Mouse (Mus musculus) layer of hippocampus, adult 9-11 months (tissue): ENCODE results near the gene Shisa9.

Experiments used
- DNase-seq: peaks from one replicate; pipeline ENCODE4 v3.0.0; 2022

Shisa9 gene

DNA sequence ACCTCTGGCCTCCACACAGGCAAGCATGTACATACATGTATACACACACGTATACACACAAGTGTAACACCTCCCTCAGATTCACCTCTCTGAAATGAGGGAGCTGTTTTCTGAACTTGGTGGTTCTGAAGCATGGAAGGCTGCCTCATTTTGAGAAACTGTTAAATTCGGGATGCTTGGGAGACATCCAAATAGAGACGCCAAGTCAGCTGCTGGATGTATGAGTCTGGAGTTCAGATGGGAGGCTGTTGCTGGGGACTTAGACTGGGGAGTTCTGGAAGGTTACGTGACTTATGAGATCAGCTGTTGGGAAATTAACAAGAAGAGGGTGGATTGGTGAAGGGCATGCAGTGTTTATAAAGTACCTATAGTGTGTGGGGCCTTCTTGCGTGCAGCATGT lies 88.7 kb downstream of the Shisa9 start:
- DNase-seq = peak; percentile 20

DNA sequence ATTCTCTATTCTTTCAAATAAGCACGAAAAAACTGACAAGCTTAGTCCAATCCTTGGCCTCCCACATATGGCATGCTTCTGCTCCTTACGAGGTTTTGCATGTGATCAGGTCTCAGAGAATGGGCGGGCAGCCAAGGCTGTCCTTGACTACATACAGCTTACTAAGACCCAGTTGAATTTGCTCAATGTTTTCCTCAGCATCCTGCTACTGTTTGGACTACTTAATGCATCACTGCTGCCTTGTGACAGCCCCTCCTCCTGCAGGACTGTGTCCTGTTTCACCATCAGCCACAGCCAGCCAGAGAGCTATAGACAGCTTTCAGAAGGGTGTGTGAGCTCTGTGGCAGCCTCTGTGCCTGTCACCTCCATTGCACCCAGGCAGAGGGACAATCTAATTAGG lies 92.4 kb downstream of the Shisa9 start:
- no peak for DNase-seq

DNA sequence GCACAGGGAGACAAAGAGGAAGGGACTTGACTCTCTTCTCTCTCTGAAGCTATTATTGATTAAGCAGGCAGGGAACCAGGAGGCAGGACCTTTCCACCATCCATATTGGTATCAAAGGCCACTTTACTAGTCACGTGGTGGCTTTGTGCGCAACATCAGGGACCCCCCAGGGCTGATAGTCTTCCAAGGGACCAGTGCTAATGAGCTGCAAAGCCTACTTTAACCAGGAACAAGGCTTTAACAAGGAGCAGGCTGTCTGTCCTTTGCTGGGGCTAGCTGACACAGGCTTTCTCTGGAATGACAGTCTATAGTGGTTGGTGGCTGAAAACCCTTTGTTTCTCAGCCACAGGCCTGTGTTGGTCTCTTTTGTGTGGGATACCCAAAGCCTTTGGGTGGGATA lies 92.8 kb downstream of the Shisa9 start:
- no peak for DNase-seq

DNA sequence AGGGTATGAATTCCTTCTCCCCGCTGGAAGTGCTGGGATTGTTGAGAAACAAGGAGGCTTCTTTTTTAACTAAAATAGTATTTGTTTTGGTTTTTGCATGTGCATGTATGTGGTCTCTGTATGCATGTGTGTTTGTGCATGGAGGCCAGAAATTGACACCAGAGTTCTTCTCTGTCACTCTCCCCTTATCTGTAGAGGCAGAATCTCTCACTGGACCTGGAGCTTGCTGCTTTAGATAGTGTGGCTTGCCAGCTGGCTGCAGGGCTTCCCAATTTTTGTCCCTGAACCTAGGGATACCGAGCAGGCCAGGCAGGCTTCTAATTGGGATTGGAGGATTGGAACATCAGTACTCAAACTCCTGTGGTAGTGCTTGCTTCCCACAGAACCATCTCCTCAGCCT lies 99.2 kb downstream of the Shisa9 start:
- DNase-seq = no peak

DNA sequence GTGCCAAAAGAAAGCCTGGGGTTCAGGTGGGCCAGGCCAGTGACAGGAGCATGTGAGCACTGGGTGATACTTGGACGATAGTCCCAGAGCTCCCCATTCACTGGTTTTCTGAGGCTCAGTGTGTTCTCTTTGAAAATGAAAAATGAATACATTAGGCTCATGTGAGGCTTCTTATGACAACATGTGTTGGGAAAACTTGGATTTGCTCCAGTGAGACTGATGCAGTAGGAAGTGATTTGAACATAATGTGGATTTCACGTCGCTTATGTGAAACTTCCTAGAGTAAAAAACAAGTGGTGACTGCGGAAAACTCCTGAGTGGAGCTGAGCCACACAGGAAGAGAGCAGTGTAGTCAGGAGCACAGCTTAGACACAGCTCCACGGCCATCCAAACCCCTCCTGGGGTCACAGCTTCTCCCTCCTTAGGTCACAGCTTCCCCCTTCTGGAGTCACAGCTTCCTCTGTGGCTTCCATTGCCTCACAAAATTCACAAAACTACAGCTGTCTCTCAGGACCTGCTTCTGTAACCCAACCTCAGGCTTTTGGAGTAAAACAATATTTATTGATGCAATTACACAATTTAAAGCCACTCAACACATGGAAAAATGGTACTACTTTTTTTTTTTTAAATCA lies 106.8 kb downstream of the Shisa9 start:
- DNase-seq = peak; percentile 47

DNA sequence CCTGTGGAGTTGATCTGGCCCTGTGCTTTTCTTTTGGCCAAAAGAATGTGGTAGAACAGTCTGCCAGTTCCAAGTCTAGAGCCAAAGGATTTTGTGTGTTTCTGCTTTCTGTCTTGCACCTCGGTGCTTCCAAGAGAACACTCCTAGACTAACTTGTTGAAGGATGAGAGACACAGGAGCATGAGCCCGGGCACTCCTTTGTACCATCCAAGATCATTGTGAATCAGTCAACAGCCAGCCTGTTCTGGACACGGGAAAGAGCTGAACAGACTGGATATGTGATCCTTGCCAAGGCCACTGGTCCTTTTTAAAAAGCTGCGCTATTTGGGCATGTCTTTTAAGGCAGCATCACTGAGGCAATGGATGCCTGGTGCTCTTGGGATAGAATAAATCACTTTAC lies 109.3 kb downstream of the Shisa9 start:
- DNase-seq = no peak

DNA sequence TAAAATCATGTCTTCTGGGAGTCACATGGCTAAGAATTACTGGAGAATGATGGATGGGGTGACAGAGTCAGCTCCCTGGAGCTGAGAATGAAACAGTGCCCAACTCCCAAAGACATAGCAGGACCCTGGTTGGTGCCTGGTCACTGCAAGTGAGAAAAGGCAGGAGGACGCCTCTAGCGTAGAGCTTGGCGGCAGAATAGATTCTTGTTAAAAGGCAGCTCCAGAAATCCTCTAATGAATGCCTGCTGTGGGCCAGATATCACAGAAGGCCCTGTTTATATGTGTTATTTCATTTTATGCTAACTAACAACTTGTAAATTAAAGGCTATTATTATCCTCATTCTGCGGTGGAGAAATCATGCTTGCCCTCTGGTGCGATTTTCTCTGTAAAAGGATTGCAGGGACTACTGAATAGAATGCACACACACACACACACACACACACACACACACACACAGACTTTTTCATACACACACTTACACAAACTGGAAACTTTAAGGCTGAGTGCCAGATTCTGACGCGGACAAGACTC lies 110.9 kb downstream of the Shisa9 start:
- peak; percentile 40 for DNase-seq

DNA sequence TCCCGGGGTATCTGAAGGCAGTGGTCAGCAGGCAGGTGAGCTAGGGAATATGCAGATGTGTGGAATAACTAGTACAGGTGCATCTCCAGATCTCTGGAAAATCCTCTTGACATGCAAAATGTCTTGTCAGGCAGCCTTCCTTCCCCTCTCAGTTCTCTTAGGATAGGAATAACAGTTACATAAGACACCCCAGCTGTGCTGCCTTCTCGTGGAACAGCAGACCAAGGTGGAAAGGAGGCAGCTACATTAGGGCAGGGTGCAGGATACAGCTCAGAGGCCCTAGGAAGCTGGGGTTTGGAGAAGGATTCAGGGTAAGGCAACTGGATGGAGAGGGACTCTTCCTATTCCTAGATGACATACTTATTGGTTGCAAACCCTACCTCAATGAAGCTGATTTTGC lies 111.5 kb downstream of the Shisa9 start:
- DNase-seq = no peak

DNA sequence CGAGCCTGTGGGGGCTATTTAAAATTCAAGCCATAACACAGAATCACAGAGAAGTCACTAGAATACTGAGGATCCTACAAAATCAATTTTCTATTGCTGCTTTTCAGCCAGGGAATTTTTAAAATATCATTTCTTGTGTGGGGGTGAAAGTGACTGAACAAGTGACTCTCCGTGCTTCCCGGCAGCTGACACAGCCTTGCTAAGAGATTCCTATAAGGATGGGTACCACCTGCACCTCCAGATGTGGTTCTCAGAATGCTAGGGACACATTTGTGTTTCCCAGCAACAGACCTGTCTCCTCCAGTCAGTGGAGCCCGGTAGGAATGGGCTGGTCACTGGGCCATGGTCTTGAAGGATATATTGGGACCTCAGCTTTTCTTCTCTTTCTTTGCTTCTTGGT lies 124.5 kb downstream of the Shisa9 start:
- no peak for DNase-seq

DNA sequence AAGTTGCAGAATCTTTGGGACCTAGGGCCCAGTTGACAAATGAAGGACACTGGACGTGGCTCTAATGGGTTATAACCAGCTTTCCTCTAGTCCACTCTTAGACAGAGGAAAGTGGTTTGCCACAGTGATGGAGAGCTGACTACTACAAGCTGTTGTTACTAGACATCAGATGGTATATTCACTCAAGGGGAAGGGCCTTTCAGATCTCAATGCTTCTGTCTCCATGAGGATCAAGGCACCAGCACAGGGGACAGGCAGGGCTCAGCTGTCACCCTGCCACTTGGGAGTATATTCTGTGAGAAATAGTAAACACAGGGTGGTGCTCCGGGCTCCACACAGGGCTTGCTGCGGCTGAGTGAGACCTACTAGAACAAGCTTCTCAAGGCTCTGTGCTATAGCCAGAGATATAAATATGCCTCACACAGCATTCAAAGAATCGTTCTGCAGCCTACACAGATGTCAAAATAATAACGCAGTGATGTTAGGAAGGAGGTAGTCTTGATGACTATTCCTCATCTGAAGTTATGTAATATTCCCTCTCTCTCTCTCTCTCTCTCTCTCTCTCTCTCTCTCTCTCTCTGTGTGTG lies 127.0 kb downstream of the Shisa9 start:
- no peak for DNase-seq

DNA sequence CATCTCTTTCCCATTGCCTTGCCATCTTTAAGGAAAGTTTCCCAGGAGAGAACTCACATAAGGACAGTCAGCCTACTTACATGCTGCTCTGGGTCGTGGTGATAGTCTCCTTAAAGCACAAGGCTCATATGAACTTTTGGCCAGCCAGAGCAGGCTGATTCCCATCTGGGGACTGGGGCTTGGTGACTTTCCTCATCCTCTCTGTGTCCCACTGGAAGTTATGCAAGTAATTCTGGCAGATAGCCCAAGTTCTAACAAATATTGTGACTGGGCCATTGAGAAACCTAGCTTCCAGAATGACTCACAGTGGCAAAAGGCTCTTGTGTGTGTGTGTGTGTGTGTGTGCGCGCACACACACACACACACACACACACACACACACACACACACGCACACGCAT lies 130.5 kb downstream of the Shisa9 start:
- DNase-seq = no peak

DNA sequence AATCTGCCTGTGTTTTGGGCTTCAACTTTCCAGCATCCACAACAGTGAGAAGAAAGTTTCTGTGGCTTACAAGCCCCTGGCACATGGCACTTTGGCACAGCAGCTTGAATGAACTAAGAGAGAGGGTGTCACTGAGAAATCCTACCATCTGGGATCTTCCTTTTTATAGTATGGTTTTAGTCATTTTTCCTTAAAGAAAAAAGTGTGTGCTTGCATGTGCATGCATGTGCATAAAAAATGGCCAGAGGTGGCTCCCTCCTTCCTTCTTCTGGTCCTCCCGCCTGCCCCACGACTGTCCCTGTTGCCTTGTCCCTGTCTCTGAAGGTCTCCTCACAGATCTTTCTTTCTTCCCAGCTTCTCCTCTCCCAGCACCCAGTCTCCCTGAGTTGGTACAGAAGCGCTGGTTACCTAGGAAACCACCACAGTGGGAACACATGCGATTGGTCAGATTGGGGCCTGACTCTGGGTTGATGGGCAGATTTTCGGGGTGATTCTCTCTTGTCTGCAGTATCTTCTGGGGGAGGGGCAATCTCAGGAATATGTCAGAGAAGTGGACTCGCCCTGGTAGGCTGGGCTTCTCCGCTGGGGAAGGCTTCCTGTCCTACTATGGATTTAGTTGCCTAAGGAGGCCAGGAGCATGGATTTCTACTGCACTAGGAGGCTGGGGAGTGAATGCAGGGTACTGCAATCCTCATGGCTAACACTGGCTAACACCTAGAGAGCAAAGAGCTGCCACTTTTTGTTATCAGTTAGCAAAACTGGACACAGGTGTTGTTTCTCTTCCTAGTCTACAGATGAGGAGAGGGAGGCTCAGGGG lies 131.3 kb downstream of the Shisa9 start:
- peak; percentile 51 for DNase-seq

DNA sequence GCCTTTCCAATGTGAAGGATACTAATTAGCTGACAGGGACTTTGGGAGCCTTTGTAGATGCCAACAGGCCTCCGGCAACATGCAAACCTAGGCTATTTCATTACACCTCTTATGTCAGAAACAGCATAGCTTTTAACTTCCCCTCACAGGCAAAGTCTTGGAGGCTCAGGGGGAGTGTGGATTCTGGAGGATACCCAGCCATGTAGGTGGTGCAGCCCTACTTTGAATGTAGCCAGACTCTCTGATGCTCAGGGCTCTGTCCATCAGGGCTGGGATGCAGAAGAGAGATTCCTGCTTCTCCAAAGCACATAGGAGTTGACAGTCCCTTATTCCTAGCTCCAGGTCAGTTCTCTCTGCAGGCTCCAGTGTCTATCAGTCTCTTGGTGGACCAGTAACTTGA lies 133.0 kb downstream of the Shisa9 start:
- no peak for DNase-seq

DNA sequence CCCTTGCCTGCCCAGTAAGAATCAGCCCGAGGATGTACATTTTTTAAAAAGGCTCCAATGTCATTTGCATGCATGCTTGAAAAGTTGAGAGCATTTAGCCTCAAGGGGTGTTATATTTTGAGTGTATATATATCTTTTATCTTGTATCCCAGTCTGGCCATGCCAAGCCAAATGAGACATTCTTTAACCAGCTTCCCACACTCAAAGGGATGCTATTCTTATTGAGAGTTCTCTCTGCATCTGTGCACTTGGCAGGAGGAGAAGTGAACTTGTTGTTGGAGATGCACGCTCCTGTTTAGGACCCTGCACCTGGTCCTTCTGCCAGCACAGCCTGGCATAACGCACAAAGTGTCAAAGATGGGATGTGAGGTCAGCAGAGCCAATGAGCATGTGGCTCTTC lies 135.6 kb downstream of the Shisa9 start:
- DNase-seq = no peak

DNA sequence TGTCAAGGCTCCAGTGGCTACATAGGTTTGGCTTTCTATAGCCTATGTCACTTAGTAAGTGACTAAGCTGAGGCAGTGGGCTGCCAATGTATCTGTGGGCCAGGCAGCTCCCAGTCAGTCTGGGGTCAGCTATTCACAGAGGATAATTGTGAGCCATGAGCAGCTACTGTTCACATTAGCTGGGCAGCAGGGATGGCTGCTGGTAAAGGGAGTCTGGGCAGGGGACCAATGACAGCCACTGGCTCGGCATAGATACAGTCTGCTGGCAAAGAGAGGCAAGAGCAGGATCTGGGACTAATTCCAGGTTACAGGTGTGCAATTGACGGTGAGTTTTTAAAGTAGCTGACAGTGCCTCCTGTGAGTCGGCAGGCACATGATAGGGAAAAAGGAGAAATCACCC lies 145.9 kb downstream of the Shisa9 start:
- no peak for DNase-seq

DNA sequence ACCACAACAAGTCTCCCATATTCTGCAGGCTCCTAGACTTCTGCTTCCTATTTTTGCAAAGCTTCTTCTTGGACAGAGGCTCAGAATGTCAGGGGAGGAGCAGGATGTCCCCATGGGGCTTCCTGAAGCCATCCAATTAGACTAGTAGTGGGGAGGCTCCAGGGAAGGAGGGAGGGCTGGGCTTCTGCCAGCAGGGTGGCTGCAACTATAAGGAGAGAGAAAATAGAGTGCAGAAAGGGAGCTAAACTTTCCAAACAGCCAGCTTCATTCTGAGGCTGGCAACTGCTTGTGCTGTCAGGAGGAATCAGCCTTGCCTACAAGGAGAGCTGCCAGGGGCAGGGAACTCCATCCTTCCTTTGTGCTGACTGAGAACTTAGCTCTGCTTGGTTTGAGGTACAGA lies 162.8 kb downstream of the Shisa9 start:
- no peak for DNase-seq

DNA sequence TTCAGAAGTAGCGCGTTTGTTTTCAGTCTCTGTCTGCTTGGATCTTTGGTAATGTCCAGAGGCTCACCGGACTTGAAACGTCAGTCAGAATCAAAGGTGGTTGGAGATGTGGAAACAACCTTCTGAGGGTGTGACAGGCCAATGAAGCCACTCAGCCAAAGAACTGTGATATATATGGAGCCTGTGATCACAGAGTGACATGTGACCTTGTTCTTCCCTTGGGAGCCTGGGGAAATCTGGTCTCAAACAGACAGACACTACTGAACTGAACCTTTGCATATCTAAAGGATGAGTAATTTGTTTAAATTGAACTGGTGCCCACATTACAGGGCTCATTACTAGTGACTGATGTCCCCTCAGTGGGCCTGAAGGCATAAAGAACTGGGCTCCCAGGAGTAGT lies 168.1 kb downstream of the Shisa9 start:
- no peak for DNase-seq

DNA sequence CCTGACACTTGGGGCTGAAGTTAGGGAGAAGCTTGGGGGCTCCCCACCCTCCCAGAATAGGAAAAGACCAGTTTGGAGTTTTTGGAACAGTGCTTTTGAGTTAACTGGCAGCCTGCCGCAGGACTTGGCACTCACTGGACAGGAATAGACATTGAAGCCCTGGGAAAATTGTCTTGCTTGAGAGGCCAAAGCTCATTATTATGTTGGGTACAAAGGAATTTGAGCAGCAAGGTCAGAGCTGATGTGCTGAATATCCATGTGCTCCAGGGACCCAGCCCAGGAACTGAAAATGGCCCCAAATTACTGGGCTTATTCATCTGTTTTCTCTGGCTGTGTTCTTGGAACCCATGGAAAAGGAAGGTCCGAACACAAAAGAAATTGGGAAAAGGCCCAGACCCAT lies 170.6 kb downstream of the Shisa9 start:
- DNase-seq = peak; percentile 17

DNA sequence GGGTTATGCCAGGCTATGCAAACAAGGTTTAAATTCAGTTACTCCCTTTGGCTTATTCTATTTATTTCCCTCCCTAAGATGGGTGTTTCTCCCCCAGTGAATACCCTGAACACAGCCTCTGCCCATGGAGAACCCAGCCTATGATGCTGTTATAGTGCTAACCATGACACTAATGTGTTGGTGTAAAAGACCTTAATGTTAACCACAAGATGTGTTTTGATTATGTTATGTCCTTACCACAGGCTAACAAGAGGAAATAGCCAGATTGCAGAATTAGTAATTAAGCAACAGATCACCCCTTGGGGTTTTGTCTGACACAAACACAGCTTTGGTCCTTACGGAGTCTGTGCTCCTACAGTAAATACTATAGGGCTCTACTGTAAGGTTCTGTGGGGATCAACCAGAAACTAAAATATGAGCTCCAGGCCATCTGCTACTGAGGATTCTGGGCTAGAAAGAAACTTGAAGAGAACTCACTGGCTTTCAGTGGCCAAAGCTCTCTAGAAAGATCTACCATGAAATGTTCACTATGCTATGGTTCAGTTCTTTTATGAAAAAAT lies 189.6 kb downstream of the Shisa9 start:
- DNase-seq = no peak

DNA sequence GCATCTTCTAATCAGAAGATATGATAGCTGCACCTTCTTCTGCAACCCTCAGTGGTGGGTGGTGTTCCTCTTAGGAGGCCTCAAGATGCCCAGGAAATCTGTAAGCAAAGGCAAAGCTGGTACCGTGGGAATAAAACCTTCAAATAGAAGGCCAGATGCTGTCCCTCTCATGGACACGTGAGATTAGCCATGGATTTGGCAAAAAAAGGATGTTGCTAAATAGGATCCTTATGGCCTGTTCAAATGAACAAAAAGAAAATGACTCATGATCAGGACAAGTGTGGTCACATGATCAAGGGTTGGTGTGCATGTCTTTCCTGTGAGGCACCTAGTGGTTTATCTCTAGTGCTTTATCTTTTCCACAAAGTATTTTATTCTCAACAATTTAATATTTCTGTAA lies 194.1 kb downstream of the Shisa9 start:
- DNase-seq = peak; percentile 13

DNA sequence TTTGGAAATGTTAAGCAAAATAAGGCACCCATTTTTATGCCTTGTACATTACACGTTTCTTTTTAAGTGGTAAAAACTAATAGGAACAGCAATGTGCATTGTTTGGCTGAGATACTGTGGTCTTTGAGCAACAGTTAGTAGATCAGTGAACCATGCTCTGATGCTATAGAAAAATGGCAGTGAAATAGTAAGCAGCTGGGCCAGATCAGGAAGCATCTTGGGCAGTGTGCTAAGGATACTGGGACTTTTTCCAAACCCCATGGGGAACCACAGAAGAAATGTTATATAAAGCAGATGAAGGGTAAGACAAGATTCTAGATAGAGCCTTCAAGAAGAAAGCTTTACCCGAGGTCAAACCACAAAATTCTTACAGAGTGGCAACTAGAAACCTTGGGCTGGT lies 205.8 kb downstream of the Shisa9 start:
- DNase-seq = no peak

DNA sequence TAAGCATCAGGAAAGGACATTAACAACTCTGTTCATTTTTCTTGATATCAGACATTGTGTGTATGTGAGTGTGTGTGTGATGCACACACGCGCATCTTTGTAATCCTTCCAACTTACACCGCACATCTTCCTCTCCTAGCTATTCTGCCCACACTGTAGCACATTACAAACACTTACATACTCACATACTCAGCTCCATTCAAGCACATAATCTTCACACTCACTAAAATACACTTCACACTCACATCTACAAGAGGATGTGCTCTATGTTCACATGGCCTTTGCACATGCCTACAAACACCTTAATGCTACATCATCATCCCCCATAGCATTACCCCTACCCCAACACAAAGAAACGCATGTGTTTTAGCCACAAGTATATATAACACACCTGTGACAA lies 212.9 kb downstream of the Shisa9 start:
- no peak for DNase-seq

DNA sequence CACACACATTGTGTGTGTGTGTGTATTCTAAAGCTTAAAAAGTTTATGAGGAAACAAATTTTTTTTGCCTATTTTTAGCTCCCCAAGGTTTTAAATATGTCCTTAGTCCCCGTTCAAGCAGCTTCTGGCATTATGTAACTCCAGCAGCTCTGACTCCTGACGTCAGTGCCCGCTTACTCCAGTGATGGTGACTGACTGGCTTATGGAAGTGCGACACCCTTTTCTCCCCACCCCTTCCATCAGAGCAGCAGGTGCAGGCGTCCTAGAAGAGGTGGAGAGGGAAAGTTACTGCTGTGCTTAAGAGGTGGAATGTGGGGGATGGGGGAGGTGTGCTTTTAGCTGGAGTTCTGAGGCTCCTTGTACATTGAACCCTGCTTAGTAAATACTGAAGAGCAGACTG lies 213.7 kb downstream of the Shisa9 start:
- peak; percentile 47 for DNase-seq

DNA sequence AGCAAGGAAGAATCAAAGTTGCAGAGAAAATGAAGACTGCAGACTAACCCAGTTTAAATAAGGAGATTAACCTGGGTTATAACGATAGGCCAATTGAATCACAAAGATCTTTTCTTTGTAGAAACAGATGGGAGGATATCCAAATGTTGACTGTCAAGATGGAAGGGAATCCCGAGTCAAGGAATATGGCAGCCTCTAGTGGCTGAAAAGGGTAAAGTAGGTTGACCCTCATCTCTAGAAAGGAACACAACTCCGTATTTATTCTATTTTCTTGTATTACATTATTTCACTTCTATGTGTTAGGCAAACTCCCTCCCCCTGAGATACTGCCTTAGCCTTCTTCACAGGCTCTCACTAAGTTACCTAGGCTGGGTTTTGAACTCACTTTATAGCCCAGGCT lies 217.3 kb downstream of the Shisa9 start:
- no peak for DNase-seq
